Mouse (Mus musculus) bone marrow macrophage, adult 2 months (primary cell): ENCODE results near the gene Usp44. TPM values are rescaled to one million over a fixed set of nuclear protein-coding genes. Genes with fewer than 3 reads are reported as not detected.
A peak's percentile ranks its signal among the peaks of the same experiment; 100 is the strongest.
"Not testable (repeated sequence)": the region's sequence is repeated elsewhere in the genome, so short reads cannot be mapped to it uniquely, and the experiment has no call there.

ENCODE experiments used
- H3K27ac ChIP-seq: 2 replicates; pipeline ENCODE4 v1.5.1; 2012; ENCODE audit warnings: low read depth, low read length; ENCODE audit not compliant: insufficient read depth
- H3K4me1 ChIP-seq: 2 replicates; pipeline ENCODE4 v1.6.1; 2012; ENCODE audit warnings: low read length; ENCODE audit not compliant: control insufficient read depth, insufficient read depth
- H3K4me3 ChIP-seq: 2 replicates; pipeline ENCODE4 v1.5.1; 2012; ENCODE audit warnings: mild to moderate bottlenecking, low read length, moderate library complexity; ENCODE audit not compliant: insufficient read depth
- CTCF ChIP-seq: IDR thresholded peaks from 2 replicates; pipeline ENCODE4 v1.5.1; 2012; ENCODE audit warnings: low read depth, mild to moderate bottlenecking, low read length, moderate library complexity
- POLR2A ChIP-seq: IDR thresholded peaks from 2 replicates; pipeline ENCODE4 v1.6.1; 2012; ENCODE audit warnings: mild to moderate bottlenecking, low read depth, low read length, borderline replicate concordance
- polyA plus RNA-seq: library from polyadenylated mRNA; stranded (reverse); fragments of >200 nt; gene quantifications from 2 replicates; pipeline ENCODE4 v1.2.4, GENCODE M21; 2012; ENCODE audit not compliant: missing spikeins, insufficient read depth, insufficient read length

Usp44 gene
- not detected in 2 replicates for polyA plus RNA-seq

DNA sequence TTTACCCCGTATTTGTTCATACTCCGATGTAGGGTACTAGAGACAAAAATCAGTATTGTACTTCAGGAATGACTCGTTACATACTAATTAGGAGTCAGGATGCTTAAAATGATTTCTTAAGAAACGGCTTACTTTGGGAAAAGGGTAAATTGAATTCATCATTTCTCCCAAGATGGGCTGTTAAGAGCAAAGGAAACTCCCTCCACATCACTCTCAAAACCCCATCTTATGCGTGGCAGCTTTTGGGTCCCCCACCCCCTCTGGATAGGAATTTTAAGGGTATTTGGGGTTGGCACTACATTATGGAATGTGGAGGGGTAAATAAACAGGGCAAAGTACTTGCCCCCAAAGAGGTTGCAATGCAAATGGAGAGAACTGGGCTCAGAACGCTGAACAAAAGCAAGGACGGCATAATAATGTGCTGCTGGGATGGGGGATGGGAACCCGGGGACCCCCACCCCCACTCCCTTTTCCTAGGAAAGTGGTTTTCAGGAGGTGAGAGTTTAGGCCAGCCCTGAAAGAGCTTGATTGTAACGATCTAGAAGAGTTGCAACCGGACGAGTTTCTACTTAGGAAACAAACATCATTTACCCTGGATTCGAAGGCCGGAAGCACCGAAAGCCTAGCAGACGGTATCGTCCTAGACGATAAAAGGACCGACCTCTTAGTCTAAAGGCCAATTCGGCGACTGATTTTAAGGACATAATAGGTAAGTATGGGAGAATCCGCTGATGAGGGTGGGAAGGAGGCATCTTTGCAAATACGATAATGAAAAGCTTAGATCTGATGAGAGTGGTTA is at the start of gene Usp44:
Gene Usp44 (plus strand): TSS at position 625 of the 799 bp plus-strand sequence.
- TF ChIP-seq CTCF (no peak), POLR2A (no peak)
- H3K27ac ChIP-seq = no peak within 1 kb of the TSS
- peaks cover 2% of the 10 kb centered on the region; the same call in 1 of the 2 replicates for H3K4me1 ChIP-seq
- H3K4me3 ChIP-seq = no peak within 1 kb of the TSS

DNA sequence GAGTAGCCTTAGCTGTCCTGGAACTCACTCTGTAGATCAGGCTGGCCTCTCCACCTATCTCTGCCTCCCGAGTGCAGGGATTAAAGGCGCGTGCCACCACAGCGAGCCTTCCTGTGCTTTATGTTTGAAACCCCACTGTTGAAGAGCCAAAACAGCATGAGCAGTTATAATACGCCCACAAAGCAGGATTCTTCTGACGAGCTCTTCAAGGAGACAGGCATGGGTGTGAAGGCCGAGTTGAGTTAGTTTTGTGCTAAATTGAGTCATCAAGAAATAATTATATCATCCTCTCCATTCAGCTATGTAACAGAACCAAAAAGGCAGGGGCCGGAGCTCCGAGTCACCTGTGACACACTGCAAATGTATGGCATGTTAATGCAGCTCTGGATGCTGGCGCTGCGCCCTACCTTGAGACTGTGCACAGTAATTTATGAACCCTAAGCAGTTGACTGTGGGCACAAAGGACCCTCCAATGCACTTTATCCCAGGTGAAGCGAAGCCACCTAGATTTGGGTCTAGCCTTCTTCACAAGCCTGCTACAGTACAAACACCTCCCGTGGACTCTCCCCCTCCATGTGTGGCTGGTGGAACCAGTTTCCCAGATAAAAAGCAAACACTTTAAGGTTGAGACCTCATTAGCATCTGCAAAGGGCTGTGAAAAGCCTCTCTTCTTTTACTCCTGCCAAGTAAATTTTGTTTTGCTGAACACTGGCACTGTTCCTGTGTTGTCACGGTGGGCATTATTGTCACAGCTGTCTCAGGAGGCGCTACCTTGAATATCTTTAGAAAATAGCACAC is 47.9 kb upstream of the Usp44 start:
- H3K27ac ChIP-seq = no peak overlapping the region
- TF ChIP-seq POLR2A (no peak), CTCF (no peak)
- H3K4me1 ChIP-seq = no peaks in the 10 kb centered on the region
- no peak overlapping the region for H3K4me3 ChIP-seq

DNA sequence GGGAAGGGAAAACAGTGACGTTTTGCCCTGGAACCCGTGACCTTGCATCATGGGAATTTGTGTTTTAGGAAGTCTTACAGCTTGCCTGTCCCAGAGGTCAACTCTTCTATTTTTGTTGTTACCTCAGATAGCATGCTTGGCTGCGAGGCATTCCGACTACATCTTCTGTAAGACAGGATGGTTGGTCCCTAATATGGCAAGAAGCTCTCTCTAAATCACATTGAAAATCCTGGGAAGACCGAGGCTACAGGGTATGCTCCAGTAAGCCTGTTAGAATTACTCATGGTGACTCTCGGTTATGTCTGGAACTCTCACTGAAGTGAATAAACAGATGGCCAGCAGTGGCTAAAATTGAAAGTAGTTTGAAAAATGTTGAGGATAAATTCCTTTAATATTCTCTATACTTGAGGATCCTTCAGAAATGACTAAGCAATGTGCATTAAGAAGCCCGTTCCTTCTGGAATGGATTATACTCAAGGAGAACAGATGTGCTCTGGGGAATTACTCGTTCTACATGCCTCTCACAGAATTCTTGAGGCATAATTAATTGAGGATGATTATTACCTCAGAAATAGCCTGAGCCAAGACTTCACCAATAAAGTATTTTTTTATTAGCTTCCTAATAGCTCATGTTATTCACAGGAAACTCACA is 31.5 kb upstream of the Usp44 start:
- peaks cover 10% of the 10 kb centered on the region for H3K4me1 ChIP-seq
- H3K27ac ChIP-seq = no peak overlapping the region
- no peak for TF ChIP-seq CTCF
- TF ChIP-seq POLR2A = no peak
- H3K4me3 ChIP-seq = no peak overlapping the region

DNA sequence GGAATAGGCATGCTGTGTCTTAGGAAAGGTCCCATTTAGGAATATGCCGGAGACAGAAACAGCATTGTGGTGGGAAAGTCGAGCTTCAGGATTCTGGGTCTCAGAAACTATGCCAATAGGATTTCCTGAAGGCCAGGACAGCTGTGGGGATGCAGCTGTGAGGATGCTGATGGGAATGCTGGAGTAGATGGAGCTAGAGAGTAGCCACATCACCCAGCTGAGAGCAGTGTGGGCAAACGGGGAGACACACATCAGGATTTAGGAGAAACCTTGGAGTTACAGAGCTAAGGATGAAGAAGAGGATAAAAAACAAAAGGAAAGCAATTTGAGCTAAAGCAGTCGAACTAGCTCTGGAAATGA is 31.0 kb upstream of the Usp44 start:
- no peak for TF ChIP-seq POLR2A
- TF ChIP-seq CTCF = no peak
- no peak overlapping the region for H3K4me3 ChIP-seq
- no peak overlapping the region for H3K27ac ChIP-seq
- H3K4me1 ChIP-seq = peaks cover 10% of the 10 kb centered on the region

DNA sequence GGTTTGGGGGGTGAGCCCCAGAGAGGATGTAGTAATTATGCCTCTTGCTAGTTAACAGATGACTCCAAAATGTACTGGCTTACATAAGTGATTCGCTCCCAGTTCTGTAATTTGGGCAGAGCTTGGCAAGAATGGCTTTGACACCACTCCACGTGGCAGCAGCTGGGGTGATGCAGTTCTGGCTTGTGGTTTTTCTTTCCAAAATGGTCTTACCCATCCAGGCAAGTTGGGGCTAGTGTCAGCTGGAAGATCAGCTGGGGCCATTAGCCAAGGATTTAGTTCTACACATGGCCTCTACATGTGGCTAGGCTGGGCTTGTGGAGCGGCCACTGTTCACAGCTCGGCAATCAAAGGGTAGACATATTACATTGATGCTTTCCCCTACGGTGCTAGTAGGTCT is 30.5 kb upstream of the Usp44 start:
- peaks cover 10% of the 10 kb centered on the region for H3K4me1 ChIP-seq
- TF ChIP-seq CTCF (no peak), POLR2A (no peak)
- no peak overlapping the region for H3K27ac ChIP-seq
- H3K4me3 ChIP-seq = no peak overlapping the region

DNA sequence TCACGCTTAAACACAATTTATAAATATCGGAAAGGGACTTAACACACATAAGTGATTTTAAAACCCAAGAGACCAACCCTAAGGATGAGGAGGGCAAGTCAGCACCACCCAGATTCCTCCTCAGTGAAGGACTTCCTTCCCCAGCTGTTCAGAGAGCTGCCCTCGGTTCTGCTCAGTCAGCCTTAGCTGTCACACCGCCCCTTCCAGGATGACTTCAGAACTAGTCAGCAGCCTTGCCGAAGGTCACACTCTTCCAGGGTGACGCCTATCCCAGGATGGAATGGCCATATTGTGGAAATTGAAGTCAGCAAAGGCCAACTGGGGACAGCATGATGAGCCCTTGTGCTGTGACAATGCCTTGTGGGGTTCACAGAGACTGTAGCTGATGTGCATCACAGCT is 28.2 kb upstream of the Usp44 start:
- Histone ChIP-seq H3K4me3 (no peak overlapping the region), H3K27ac (peak overlapping the region; percentile 9; the same call in 1 of the 2 replicates), H3K4me1 (peaks cover 10% of the 10 kb centered on the region)
- TF ChIP-seq CTCF (no peak), POLR2A (no peak)

DNA sequence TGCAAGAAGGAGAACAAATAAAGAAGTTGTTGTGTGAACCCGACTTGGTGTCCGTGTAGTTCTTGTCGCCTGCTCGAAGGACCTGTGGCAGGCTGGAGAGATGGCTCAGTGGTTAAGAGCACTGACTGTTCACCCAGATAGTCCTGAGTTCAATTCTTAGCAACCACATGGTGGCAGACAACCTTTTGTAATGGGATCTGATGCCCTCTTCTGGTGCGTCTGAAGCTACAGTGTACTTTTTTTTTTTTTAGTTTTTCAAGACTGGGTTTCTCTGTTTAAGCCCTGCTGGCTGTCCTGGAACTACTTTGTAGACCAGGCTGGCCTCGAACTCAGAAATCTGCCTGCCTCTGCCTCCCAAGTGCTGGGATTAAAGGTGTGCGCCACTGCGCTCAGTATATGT is 21.9 kb upstream of the Usp44 start:
- not testable (repeated sequence) for H3K4me1 ChIP-seq, H3K4me3 ChIP-seq, H3K27ac ChIP-seq

DNA sequence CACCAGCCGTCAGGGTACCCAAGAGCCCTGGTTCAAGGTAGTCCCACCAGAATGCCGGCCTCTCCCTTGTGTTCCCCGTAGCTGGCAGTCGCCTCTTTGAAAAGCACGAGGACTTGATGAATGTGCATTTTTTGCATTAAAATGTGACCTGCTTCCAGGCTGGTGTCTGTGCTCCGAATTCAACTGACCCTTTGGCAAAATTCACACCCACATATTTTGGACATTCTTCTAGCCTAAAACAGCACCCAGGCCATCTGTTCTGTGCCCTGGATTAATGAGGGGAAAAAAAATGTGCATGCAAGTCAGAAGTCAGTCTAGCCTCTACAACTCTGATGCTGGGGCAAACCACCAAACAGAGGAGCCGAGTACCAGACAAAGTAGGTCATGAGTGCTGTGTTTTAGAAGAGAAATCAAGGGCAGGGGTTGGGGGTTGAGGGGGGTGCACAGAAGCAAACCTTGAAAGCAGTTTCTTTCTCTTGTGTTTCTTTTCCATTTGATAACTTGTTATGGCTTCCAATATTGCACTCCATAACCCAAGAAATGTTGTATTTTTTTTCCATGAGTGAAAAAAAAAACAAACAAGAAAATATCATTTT is 20.7 kb upstream of the Usp44 start:
- H3K4me1 ChIP-seq = no peaks in the 10 kb centered on the region
- no peak overlapping the region for H3K27ac ChIP-seq
- no peak overlapping the region for H3K4me3 ChIP-seq
- TF ChIP-seq CTCF (no peak), POLR2A (no peak)

DNA sequence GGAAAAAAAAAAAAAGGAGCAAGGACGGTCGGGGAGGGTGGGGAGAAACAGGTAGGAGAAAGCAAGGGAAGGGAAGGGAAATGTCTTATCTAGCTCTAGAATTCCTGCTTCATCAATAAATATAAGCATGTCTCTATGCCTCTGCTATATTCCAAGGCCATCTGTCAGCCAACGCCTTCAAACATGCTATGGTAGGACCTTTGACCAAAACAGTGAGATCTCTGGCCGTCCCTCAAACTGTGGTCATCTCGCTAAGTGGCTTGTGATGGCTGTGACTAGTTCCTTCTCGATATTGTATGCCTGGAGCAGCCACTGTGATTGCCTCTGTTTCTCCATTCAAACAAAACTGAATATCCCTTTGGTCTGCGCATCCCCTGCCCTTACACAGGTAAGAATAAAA is 19.3 kb upstream of the Usp44 start:
- no peaks in the 10 kb centered on the region for H3K4me1 ChIP-seq
- no peak overlapping the region for H3K4me3 ChIP-seq
- no peak for TF ChIP-seq CTCF
- no peak for TF ChIP-seq POLR2A
- no peak overlapping the region for H3K27ac ChIP-seq
